Mouse (Mus musculus): Measurements from ENCODE around the gene Rita1. TPM values are rescaled to one million over a fixed set of nuclear protein-coding genes. Genes with fewer than 3 reads are reported as not detected.

The Rita1 gene
- total and polyA plus RNA-seq, 3 experiments = 14.2 to 16.0 (median 15.3) TPM

- intact Hi-C loops (cut with DNase I) = no loop called here
These were observed 51.6 kb downstream of the Rita1 start for GRCm38 (mm10) chr5:120560616-120561311.

GRCm38 (mm10) chr5:120560129-120560615, 52.2 kb downstream of the Rita1 start:
- Histone ChIP-seq H3K79me2 (replicated peaks; ENCODE audit: control insufficient read depth, insufficient read depth, low read length) (no peaks in the 10 kb centered on the region), H3K9ac (ENCODE audit: low read depth, low read length) (no peak overlapping the region), H3K27ac (peak overlapping the region; percentile 55), H3K27me3 (ENCODE audit: control insufficient read depth, insufficient read depth, low read length) (no peaks in the 10 kb centered on the region), H3K36me3 (ENCODE audit: control insufficient read depth, insufficient read depth, low read length) (no peaks in the 10 kb centered on the region), H3K4me1 (ENCODE audit: control insufficient read depth, insufficient read depth, low read length) (peaks cover 18% of the 10 kb centered on the region), H3K4me3 (no peak overlapping the region)
- TF ChIP-seq EP300 (IDR thresholded peaks at IDR 0.05; ENCODE audit: insufficient read depth, low read depth, low read length) (no peak), POLR2A (IDR thresholded peaks at IDR 0.05; ENCODE audit: insufficient read depth, low read depth, low read length) (no peak), CTCF (IDR thresholded peaks at IDR 0.05) (no peak)
- 77% methylated on average over 9 of the region's 9 CpGs for WGBS
- intact Hi-C loops (cut with DNase I) = no loop called here
- DNase-seq = no peak

More at GRCm38 (mm10) chr5:120560616-120561311, 51.6 kb downstream of the Rita1 start:
- no peaks in the 10 kb centered on the region for H3K79me2 ChIP-seq (replicated peaks; ENCODE audit: control insufficient read depth, insufficient read depth, low read length)
- H3K27me3 ChIP-seq (ENCODE audit: control insufficient read depth, insufficient read depth, low read length) = no peaks in the 10 kb centered on the region
- H3K36me3 ChIP-seq (ENCODE audit: control insufficient read depth, insufficient read depth, low read length) = no peaks in the 10 kb centered on the region
- H3K27ac ChIP-seq = peak overlapping the region; percentile 55
- H3K4me1 ChIP-seq (ENCODE audit: control insufficient read depth, insufficient read depth, low read length) = peaks cover 20% of the 10 kb centered on the region
- peak; percentile 81 to 89 for DNase-seq
- TF ChIP-seq CTCF (IDR thresholded peaks at IDR 0.05) (no peak), EP300 (IDR thresholded peaks at IDR 0.05; ENCODE audit: insufficient read depth, low read depth, low read length) (0 out of 2 replicates have a peak, but pooled peaks have one; percentile 26), POLR2A (IDR thresholded peaks at IDR 0.05; ENCODE audit: insufficient read depth, low read depth, low read length) (0 out of 2 replicates have a peak, but pooled peaks have one; percentile 26)
- H3K4me3 ChIP-seq = peak overlapping the region; percentile 16; the same call in 1 of the 2 replicates
- 31% methylated on average over 16 of the region's 16 CpGs for WGBS
- peak overlapping the region; percentile 43 for H3K9ac ChIP-seq (ENCODE audit: low read depth, low read length)

- Histone ChIP-seq H3K4me3 (no peak overlapping the region), H3K27me3 (ENCODE audit: control insufficient read depth, insufficient read depth, low read length) (no peaks in the 10 kb centered on the region), H3K36me3 (ENCODE audit: control insufficient read depth, insufficient read depth, low read length) (no peaks in the 10 kb centered on the region), H3K4me1 (ENCODE audit: control insufficient read depth, insufficient read depth, low read length) (peaks cover 12% of the 10 kb centered on the region), H3K79me2 (replicated peaks; ENCODE audit: control insufficient read depth, insufficient read depth, low read length) (no peaks in the 10 kb centered on the region), H3K9ac (ENCODE audit: low read depth, low read length) (no peak overlapping the region), H3K27ac (no peak overlapping the region)
- WGBS = 81% methylated on average over 14 of the region's 14 CpGs
- no peak for TF ChIP-seq EP300 (IDR thresholded peaks at IDR 0.05; ENCODE audit: insufficient read depth, low read depth, low read length)
- intact Hi-C loops (cut with DNase I) = loop anchor here (5.0 kb wide), 1 partner anchor 44 kb away; no protein-coding TSS in a partner anchor
- DNase-seq = peak in 1 of 2 experiments; percentile 57
These were observed 53.6 kb downstream of the Rita1 start for GRCm38 (mm10) chr5:120558762-120559161.

GRCm38 (mm10) chr5:120558041-120558440, 54.3 kb downstream of the Rita1 start:
- H3K27ac ChIP-seq = no peak overlapping the region
- intact Hi-C loops (cut with DNase I) = loop anchor here (5.0 kb wide), 1 partner anchor 44 kb away; no protein-coding TSS in a partner anchor
- TF ChIP-seq POLR2A (IDR thresholded peaks at IDR 0.05; ENCODE audit: insufficient read depth, low read depth, low read length) (no peak), CTCF (IDR thresholded peaks at IDR 0.05) (no peak), EP300 (IDR thresholded peaks at IDR 0.05; ENCODE audit: insufficient read depth, low read depth, low read length) (no peak)

GRCm38 (mm10) chr5:120555871-120556270, 56.5 kb downstream of the Rita1 start:
- no peak overlapping the region for H3K9ac ChIP-seq (ENCODE audit: low read depth, low read length)
- intact Hi-C loops (cut with DNase I) = loop anchor here (5.0 kb wide), 1 partner anchor 46 kb away; no protein-coding TSS in a partner anchor
- no peak for DNase-seq
- no peaks in the 10 kb centered on the region for H3K79me2 ChIP-seq (replicated peaks; ENCODE audit: control insufficient read depth, insufficient read depth, low read length)
- H3K4me3 ChIP-seq = no peak overlapping the region
- H3K27me3 ChIP-seq (ENCODE audit: control insufficient read depth, insufficient read depth, low read length) = no peaks in the 10 kb centered on the region
- TF ChIP-seq EP300 (IDR thresholded peaks at IDR 0.05; ENCODE audit: insufficient read depth, low read depth, low read length) = no peak
- TF ChIP-seq CTCF (IDR thresholded peaks at IDR 0.05) = no peak
- no peak for TF ChIP-seq POLR2A (IDR thresholded peaks at IDR 0.05; ENCODE audit: insufficient read depth, low read depth, low read length)
- H3K27ac ChIP-seq = no peak overlapping the region
- 0 out of 2 replicates have a peak, but pooled peaks cover 1% of the 10 kb centered on the region for H3K4me1 ChIP-seq (ENCODE audit: control insufficient read depth, insufficient read depth, low read length)
- WGBS = 87% methylated on average over 24 of the region's 24 CpGs
- H3K36me3 ChIP-seq (ENCODE audit: control insufficient read depth, insufficient read depth, low read length) = no peaks in the 10 kb centered on the region

More at GRCm38 (mm10) chr5:120558041-120558440, 54.3 kb downstream of the Rita1 start:
- H3K4me1 ChIP-seq (ENCODE audit: control insufficient read depth, insufficient read depth, low read length) = peaks cover 9% of the 10 kb centered on the region
- H3K36me3 ChIP-seq (ENCODE audit: control insufficient read depth, insufficient read depth, low read length) = no peaks in the 10 kb centered on the region
- H3K27me3 ChIP-seq (ENCODE audit: control insufficient read depth, insufficient read depth, low read length) = no peaks in the 10 kb centered on the region
- no peak overlapping the region for H3K4me3 ChIP-seq
- H3K9ac ChIP-seq (ENCODE audit: low read depth, low read length) = no peak overlapping the region
- no peaks in the 10 kb centered on the region for H3K79me2 ChIP-seq (replicated peaks; ENCODE audit: control insufficient read depth, insufficient read depth, low read length)
- no peak for DNase-seq
- 80% methylated on average over 8 of the region's 8 CpGs for WGBS

GRCm38 (mm10) chr5:120550673-120551072, 61.7 kb downstream of the Rita1 start:
- Histone ChIP-seq H3K27ac (no peak overlapping the region), H3K36me3 (ENCODE audit: control insufficient read depth, insufficient read depth, low read length) (no peaks in the 10 kb centered on the region), H3K4me1 (ENCODE audit: control insufficient read depth, insufficient read depth, low read length) (no peaks in the 10 kb centered on the region), H3K27me3 (ENCODE audit: control insufficient read depth, insufficient read depth, low read length) (no peaks in the 10 kb centered on the region), H3K9ac (ENCODE audit: low read depth, low read length) (no peak overlapping the region), H3K4me3 (no peak overlapping the region), H3K79me2 (replicated peaks; ENCODE audit: control insufficient read depth, insufficient read depth, low read length) (no peaks in the 10 kb centered on the region)
- 100% methylated on average over 5 of the region's 5 CpGs for WGBS
- intact Hi-C loops (cut with DNase I) = no loop called here
- DNase-seq = no peak
- TF ChIP-seq EP300 (IDR thresholded peaks at IDR 0.05; ENCODE audit: insufficient read depth, low read depth, low read length) (no peak), CTCF (IDR thresholded peaks at IDR 0.05) (no peak)

Data from heart, adult 2 months (tissue).